Mouse (Mus musculus) myocyte (in vitro differentiated cells): ENCODE results near the gene Ccr2. TPM values are rescaled to one million over a fixed set of nuclear protein-coding genes. Genes with fewer than 3 reads are reported as not detected.

Source experiments
- H3K27me3 ChIP-seq: one replicate; pipeline ENCODE4 v1.6.1; 2011; ENCODE audit not compliant: control insufficient read depth, insufficient read depth, insufficient read length
- H3K36me3 ChIP-seq: one replicate; pipeline ENCODE4 v1.6.1; 2011; ENCODE audit not compliant: control insufficient read depth, insufficient read depth
- H3K4me2 ChIP-seq: one replicate; pipeline ENCODE4 v1.6.1; 2011; ENCODE audit warnings: low read depth, control low read depth
- H3K4me3 ChIP-seq: one replicate; pipeline ENCODE4 v1.5.1; 2011; ENCODE audit warnings: mild to moderate bottlenecking, control low read depth, moderate library complexity
- H3K79me2 ChIP-seq: one replicate; pipeline ENCODE4 v1.6.1; 2011; ENCODE audit not compliant: control insufficient read depth, insufficient read depth
- H3ac ChIP-seq: one replicate; pipeline ENCODE4 v1.6.1; 2011; ENCODE audit not compliant: control insufficient read depth, insufficient read length
- CEBPB ChIP-seq: IDR thresholded peaks from 2 replicates; pipeline ENCODE4 v1.6.1; 2011; ENCODE audit warnings: mild to moderate bottlenecking, moderate library complexity; ENCODE audit not compliant: poor library complexity, insufficient read depth, severe bottlenecking
- E2F4 ChIP-seq: IDR thresholded peaks from one replicate; pipeline ENCODE4 v1.6.1; 2011; ENCODE audit warnings: mild to moderate bottlenecking, control low read depth, moderate library complexity; ENCODE audit not compliant: insufficient read depth
- MAX ChIP-seq: IDR thresholded peaks from one replicate; pipeline ENCODE4 v1.6.1; 2011; ENCODE audit warnings: low read depth, mild to moderate bottlenecking, control low read depth
- MYOD1 ChIP-seq, 3 experiments: IDR thresholded peaks; one replicate each; pipeline ENCODE4 v1.6.1; 2011; ENCODE audit warnings: control low read depth in 2 of 3, low read depth in 2 of 3, mild to moderate bottlenecking in 2 of 3, moderate library complexity in 1 of 3; ENCODE audit not compliant: insufficient read length in 2 of 3, control insufficient read depth in 1 of 3
- MYOG ChIP-seq, 3 experiments: IDR thresholded peaks; one replicate each; pipeline ENCODE4 v1.6.1; 2011; ENCODE audit warnings: control low read depth in 2 of 3, low read depth in 2 of 3, mild to moderate bottlenecking in 2 of 3; ENCODE audit not compliant: insufficient read length in 2 of 3, control insufficient read depth in 1 of 3, insufficient read depth in 1 of 3
- POLR2A ChIP-seq: IDR thresholded peaks from one replicate; pipeline ENCODE4 v1.6.1; 2011; ENCODE audit warnings: low read depth, mild to moderate bottlenecking, control low read depth, moderate library complexity; ENCODE audit not compliant: insufficient read length
- POLR2AphosphoS2 ChIP-seq: IDR thresholded peaks from one replicate; pipeline ENCODE4 v1.6.1; 2011; ENCODE audit warnings: low read depth, control low read depth; ENCODE audit not compliant: insufficient read length
- REST ChIP-seq: IDR thresholded peaks from one replicate; pipeline ENCODE4 v1.6.1; 2011; ENCODE audit warnings: mild to moderate bottlenecking, control low read depth, moderate library complexity; ENCODE audit not compliant: insufficient read depth, insufficient read length
- SRF ChIP-seq: IDR thresholded peaks from one replicate; pipeline ENCODE4 v1.6.1; 2011; ENCODE audit warnings: low read depth; ENCODE audit not compliant: control insufficient read depth, insufficient read length
- TCF12 ChIP-seq: IDR thresholded peaks from one replicate; pipeline ENCODE4 v1.6.1; 2011; ENCODE audit warnings: mild to moderate bottlenecking, control low read depth; ENCODE audit not compliant: poor library complexity, insufficient read depth, severe bottlenecking
- TCF3 ChIP-seq: IDR thresholded peaks from one replicate; pipeline ENCODE4 v1.6.1; 2011; ENCODE audit warnings: low read depth, control low read depth; ENCODE audit not compliant: insufficient read length
- USF1 ChIP-seq: IDR thresholded peaks from one replicate; pipeline ENCODE4 v1.6.1; 2011; ENCODE audit warnings: low read depth, mild to moderate bottlenecking, control low read depth, moderate library complexity
- polyA plus RNA-seq: library from polyadenylated mRNA; unstranded; fragments of >200 nt; fragmentation: generic; extraction: Trizol; gene quantifications from one replicate; pipeline ENCODE4 v1.2.1, GENCODE M21; 2012; ENCODE audit warnings: missing spikeins

Gene Ccr2
- polyA plus RNA-seq, 1 experiment, result not detected

- Histone ChIP-seq H3K27me3 (no peaks in the 10 kb centered on the region), H3ac (no peak overlapping the region), H3K36me3 (no peaks in the 10 kb centered on the region), H3K79me2 (no peaks in the 10 kb centered on the region), H3K4me3 (no peak overlapping the region), H3K4me2 (no peak overlapping the region)
- TF ChIP-seq TCF3, result no peak
- TF ChIP-seq MYOG (IDR thresholded peaks at IDR 0.05; ENCODE audit: control insufficient read depth in 1 of 3, insufficient read depth in 1 of 3, insufficient read length in 2 of 3, low read depth in 2 of 3), result no peak
- no peak for TF ChIP-seq POLR2A
- no peak for TF ChIP-seq REST
- TF ChIP-seq POLR2AphosphoS2, result no peak
- no peak for TF ChIP-seq SRF
- no peak for TF ChIP-seq MYOD1 (IDR thresholded peaks at IDR 0.05; ENCODE audit: control insufficient read depth in 1 of 3, insufficient read length in 2 of 3, low read depth in 2 of 3)
- no peak for TF ChIP-seq CEBPB
- no peak for TF ChIP-seq TCF12
- TF ChIP-seq USF1, result no peak
- no peak for TF ChIP-seq MAX
Measured at GRCm38 (mm10) chr9:124118489-124118888, 16.7 kb downstream of the Ccr2 start.

DNA sequence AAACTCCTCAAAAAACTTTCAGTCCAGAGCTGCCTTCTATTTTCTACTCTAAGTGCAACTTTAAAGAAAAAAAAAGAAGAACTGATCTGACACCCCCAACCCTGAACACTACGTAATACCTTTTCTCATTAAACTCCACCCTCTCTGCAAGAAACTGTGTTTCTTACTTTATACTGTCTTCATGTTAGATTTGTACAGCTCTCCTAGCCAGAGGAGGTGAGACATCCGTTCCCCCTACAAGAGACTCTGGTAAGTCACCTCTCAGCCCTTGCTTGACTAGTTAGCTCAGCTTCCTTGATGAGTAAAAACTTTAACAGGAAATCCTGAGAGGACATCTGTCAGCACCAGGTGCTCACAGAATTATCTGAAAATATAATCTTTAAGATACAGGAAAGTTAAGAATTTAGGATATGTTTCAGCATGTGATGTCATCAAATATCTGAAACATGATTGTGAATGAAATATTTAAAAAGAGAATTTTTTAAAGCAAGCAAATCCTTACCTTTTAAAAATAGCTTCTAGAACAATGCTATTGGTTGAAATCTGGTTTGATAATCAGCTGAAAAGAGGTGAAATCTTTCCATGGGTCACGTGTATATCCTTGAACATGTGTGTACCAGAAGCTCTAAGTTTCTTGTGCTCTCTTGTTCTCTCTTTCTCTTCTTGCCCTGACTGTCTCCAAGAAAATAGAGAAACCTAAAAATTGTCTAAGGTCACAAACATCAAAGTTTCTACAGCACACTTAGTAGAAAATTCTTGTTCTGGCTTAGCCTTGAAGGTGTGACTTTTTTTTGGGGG lies 19.8 kb downstream of the Ccr2 start, which contains the start of gene Ccr5:
Ccr5 (plus strand) TSS at position 157 of the 798 bp plus-strand sequence.
- Histone ChIP-seq H3K4me2 (no peak within 1 kb of the TSS), H3K36me3 (no peaks in the 10 kb centered on the region), H3K27me3 (no peaks in the 10 kb centered on the region), H3ac (no peak within 1 kb of the TSS), H3K79me2 (no peaks in the 10 kb centered on the region), H3K4me3 (no peak within 1 kb of the TSS)
- TF ChIP-seq E2F4 (no peak), POLR2AphosphoS2 (no peak), MYOG (IDR thresholded peaks at IDR 0.05; ENCODE audit: control insufficient read depth in 1 of 3, insufficient read depth in 1 of 3, insufficient read length in 2 of 3, low read depth in 2 of 3) (no peak), TCF12 (no peak), SRF (no peak), POLR2A (no peak), MYOD1 (IDR thresholded peaks at IDR 0.05; ENCODE audit: control insufficient read depth in 1 of 3, insufficient read length in 2 of 3, low read depth in 2 of 3) (no peak), REST (no peak), TCF3 (no peak), CEBPB (no peak), USF1 (no peak), MAX (no peak)

DNA sequence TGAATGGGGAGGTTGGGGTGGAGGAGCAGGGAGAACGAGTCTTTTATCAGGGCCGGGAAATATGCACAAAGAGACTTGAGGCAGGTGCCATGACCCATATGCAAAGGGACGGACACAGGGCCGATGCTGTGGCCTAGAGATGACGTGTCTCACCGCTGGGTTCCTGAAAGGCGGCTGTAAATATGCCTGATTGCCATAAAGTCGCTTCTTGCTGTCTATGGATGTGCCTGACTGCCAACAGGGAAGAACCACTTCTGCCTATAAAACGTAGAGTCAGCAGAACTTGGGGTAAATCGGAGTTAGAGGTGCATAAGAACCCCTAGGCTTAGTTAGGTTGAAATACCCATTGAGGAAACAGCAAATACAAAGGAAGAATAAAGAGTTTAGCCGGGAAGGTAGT lies 23.8 kb downstream of the Ccr2 start:
- no peak overlapping the region for H3K4me3 ChIP-seq
- no peaks in the 10 kb centered on the region for H3K36me3 ChIP-seq
- TF ChIP-seq E2F4 (no peak), TCF12 (no peak), MYOG (IDR thresholded peaks at IDR 0.05; ENCODE audit: control insufficient read depth in 1 of 3, insufficient read depth in 1 of 3, insufficient read length in 2 of 3, low read depth in 2 of 3) (no peak)
- no peak overlapping the region for H3K4me2 ChIP-seq
- no peaks in the 10 kb centered on the region for H3K27me3 ChIP-seq
- H3K79me2 ChIP-seq, result no peaks in the 10 kb centered on the region
- no peak overlapping the region for H3ac ChIP-seq

DNA sequence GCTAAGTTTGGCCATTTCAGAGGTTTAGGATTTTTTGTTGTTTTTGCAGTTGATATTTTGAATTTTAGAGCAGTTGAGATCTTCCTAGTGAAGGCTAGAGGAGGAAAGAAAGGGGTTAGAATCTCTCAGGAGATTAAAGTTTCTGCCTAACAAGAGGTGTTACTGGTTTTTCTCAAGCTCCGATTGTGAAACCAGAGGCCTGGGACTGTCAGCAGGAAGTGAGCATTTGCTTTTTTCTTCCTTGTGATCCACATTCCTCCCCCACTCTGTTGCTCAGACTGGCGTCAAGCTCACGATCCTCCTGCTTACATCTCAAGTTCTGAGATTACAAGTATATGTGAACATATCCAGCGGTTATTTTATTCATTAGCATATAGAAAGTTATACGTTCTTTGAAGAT lies 24.6 kb downstream of the Ccr2 start:
- TF ChIP-seq MYOG (IDR thresholded peaks at IDR 0.05; ENCODE audit: control insufficient read depth in 1 of 3, insufficient read depth in 1 of 3, insufficient read length in 2 of 3, low read depth in 2 of 3) (no peak), REST (no peak), SRF (no peak), USF1 (no peak), POLR2AphosphoS2 (no peak), TCF12 (no peak), MAX (no peak), TCF3 (no peak), E2F4 (no peak), MYOD1 (IDR thresholded peaks at IDR 0.05; ENCODE audit: control insufficient read depth in 1 of 3, insufficient read length in 2 of 3, low read depth in 2 of 3) (no peak), CEBPB (no peak)
- Histone ChIP-seq H3K4me2 (peak overlapping the region; percentile 12), H3K27me3 (no peaks in the 10 kb centered on the region), H3K79me2 (no peaks in the 10 kb centered on the region), H3ac (no peak overlapping the region), H3K4me3 (no peak overlapping the region), H3K36me3 (no peaks in the 10 kb centered on the region)

DNA sequence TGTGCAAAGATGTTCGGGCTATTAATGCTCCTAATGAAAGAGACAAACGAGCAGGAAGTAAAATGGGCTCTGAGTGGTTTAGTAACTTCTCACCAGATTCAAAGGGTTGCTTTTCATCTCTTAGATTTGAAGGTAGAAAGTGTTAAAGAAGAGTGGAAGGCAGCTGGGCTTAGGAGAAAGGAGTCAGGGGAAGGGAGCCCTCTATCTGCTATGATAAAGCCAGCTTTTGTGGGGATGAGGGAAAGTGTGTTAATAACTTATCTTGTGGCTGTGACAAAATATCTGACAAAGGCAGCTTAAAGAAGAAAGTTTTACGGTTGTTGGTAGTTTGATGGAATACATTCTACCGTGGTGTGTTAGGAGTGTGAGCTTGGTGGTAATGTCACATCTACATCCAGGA lies 25.7 kb downstream of the Ccr2 start:
- TF ChIP-seq POLR2AphosphoS2, result no peak
- TF ChIP-seq CEBPB, result no peak
- no peak for TF ChIP-seq SRF
- no peak for TF ChIP-seq E2F4
- no peak for TF ChIP-seq MYOD1 (IDR thresholded peaks at IDR 0.05; ENCODE audit: control insufficient read depth in 1 of 3, insufficient read length in 2 of 3, low read depth in 2 of 3)
- no peak for TF ChIP-seq REST
- TF ChIP-seq MAX, result no peak
- no peak for TF ChIP-seq TCF3
- no peak for TF ChIP-seq MYOG (IDR thresholded peaks at IDR 0.05; ENCODE audit: control insufficient read depth in 1 of 3, insufficient read depth in 1 of 3, insufficient read length in 2 of 3, low read depth in 2 of 3)
- no peak for TF ChIP-seq USF1
- no peak for TF ChIP-seq TCF12
- no peak for TF ChIP-seq POLR2A
- H3ac ChIP-seq, result no peak overlapping the region
- H3K4me3 ChIP-seq, result no peak overlapping the region

More for the DNA sequence above, 25.7 kb downstream of the Ccr2 start:
- H3K27me3 ChIP-seq, result no peaks in the 10 kb centered on the region
- no peaks in the 10 kb centered on the region for H3K36me3 ChIP-seq
- H3K79me2 ChIP-seq, result no peaks in the 10 kb centered on the region
- no peak overlapping the region for H3K4me2 ChIP-seq
